Mouse (Mus musculus) heart, adult 11 months (tissue): ENCODE results near the gene AI597479.

Experiments
- DNase-seq: peaks from one replicate; pipeline ENCODE4 v3.0.0; 2022

The AI597479 gene

GRCm38 (mm10) chr1:43127196-43127595 is 28.7 kb downstream of the AI597479 start:
- DNase-seq = peak; percentile 79

DNA sequence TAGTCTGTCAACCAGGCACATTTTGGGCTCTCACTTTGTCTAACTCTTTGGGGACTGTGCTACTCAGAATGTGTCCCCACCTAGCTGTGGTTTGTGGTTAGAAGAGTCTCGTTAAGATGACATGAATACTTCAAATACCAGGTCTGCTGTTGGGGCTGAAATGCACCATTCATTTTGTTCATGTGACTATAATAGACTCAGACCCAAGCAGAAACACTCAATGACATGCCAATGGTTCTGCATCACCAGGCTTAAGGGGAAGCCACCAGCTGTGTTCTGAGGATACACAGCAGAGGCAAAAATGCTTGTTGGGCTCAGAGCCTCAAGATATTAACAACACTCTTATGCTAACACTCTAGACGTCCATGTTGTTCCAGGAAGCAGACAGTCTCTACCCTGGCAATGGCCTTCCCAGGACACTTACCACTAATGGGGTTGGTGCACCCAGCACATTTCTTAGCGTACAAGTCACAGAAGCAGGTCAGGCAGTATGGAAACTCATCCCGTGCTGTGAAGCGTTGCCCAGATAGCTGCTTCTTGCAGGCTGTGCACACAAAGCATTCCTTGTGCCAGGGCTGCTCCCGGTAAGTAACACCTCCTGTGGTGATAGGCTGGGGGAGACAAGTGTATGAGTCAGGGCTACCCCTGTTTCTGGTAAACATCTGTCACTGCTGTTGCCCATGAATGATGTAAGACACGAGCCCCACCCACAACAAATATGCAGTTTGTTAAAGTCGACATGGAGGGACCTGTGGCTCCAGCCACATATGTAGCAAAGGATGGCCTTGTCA is 29.5 kb downstream of the AI597479 start:
- DNase-seq = peak; percentile 88

GRCm38 (mm10) chr1:43130219-43130981 is 31.9 kb downstream of the AI597479 start:
- DNase-seq = peak; percentile 81

DNA sequence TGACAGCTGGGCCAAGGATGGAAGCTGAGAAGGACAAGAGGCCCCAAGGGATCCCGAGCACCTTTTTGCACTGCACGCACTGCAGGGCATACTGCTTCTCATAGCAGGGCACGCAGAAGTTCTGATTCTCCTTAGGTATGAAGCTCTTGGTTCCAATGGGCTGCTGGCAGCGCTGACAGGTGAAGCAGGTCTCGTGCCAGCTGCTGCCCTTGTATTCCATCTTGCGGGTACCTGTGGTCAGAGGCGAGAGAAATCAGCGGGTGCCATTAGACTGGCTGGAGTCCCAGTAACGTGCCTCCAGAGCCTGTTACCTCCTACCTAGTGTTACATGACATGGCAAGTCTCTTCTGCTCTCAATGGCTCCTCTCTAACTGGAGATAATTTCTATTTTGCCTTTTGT is 33.1 kb downstream of the AI597479 start:
- DNase-seq = peak; percentile 90

DNA sequence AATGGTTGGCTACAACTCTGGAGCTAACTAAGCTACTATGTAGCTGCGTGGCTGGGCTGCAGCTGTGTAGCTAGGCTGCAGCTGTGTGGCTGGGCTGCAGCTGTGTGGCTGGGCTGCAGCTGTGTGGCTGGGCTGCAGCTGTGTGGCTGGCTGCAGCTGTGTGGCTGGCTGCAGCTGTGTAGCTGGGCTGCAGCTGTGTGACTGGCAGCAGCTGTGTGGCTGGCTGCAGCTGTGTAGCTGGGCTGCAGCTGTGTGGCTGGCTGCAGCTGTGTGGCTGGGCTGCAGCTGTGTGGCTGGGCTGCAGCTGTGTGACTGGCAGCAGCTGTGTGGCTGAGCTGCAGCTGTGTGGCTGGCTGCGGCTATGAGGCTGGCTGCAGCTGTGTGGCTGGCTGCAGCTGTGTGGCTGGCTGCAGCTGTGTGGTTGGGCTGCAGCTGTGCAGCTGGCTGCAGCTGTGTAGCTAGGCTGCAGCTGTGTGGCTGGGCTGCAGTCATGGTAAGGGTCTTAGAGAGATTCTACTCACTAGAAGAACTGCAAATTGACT is 38.0 kb downstream of the AI597479 start:
- DNase-seq = peak; percentile 75

GRCm38 (mm10) chr1:43137334-43137733 is 38.8 kb downstream of the AI597479 start:
- no peak for DNase-seq

GRCm38 (mm10) chr1:43138268-43138812 is 39.8 kb downstream of the AI597479 start:
- no peak for DNase-seq

DNA sequence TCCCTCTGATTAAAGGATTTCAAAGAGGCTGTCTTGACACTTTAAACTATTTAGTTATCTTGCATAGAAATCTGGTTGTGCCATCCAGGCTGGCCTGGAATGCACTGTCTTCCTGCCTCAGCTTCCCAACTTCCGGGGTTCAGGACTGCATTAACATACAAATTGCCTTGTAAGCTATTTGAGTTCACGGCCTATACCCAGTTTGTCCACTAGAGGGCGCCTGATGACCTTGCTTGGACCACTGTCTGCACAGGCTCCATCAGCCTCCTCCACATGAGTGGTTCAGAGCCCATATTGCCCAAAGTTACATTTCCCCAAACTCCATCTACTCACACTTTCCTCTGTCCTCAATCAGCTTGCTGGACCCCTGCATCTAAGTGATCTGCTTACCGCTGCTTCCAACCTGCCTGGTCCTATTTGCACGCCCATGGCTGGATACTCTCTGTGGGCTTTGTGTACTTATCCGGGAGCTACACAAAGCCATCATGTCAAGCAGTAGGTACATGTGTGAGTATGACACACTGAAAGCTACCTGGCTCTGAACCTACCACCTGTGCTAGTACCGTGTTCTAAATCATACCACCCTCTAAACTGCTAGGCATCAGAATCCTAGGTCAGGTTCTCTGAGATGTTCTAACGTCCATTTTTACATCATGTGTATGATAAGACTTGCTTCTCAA is 41.2 kb downstream of the AI597479 start:
- DNase-seq = peak; percentile 96

GRCm38 (mm10) chr1:43141555-43141961 is 43.0 kb downstream of the AI597479 start:
- no peak for DNase-seq

DNA sequence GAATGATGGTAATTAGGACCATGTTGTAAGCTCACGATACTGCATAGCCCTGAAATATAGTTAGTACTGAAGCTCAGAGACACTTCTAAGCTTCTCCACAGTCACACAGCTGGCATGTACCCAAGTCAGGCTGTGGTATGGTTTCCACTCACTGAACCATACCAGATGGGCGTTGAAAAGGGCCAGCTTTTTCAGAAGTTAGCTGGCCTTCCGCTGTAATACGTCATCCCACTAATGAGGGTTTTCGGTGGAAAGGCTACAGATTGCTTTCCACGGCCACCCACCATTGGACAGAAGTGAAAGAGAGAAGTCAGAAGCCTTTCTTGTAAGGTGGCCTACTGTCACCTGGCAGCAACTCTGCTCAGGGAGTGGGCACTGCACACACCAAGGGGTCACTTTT is 44.3 kb downstream of the AI597479 start:
- DNase-seq = peak; percentile 77

DNA sequence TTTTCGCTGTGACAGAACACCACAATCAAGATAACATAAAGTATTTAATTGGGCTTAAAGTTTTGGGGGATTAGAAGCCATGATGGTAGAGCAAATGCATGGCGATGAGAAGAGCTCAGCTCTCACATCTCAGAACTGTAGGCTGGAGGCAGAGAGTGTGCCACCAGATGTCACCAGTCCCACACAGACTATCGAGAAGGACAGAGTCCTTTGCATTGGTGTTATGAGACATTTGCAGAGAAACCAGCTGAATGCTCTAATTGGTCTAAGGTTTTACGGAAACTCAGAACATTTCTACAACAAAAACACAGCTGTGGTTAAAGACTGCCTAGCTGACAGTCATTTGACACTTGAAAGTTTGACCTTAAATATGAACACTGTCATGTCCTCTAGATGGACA is 44.8 kb downstream of the AI597479 start:
- DNase-seq = no peak

- DNase-seq = peak; percentile 66
These were observed 45.3 kb downstream of the AI597479 start for GRCm38 (mm10) chr1:43143791-43144190.

- DNase-seq = peak; percentile 82
These were observed 45.9 kb downstream of the AI597479 start for GRCm38 (mm10) chr1:43144338-43144906.

DNA sequence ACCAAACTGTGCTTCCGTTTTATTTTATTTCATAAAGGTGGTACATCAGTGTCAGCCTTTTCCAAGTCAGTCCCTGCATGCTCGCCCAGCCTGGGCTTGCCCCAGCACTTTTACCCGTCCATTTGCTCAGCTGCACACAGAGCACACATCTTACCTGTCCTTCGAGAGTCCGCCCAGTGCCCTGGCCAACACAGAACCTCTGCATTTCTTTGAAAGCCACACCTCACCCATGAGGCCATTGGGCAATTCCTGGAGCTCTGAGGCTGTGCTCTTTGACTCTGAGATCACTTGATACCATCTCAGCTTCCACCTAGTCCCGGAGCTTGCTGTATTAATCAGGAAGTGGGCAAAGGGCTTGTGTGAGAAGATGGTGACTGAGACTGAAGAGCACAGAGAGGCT is 46.9 kb downstream of the AI597479 start:
- DNase-seq = no peak

DNA sequence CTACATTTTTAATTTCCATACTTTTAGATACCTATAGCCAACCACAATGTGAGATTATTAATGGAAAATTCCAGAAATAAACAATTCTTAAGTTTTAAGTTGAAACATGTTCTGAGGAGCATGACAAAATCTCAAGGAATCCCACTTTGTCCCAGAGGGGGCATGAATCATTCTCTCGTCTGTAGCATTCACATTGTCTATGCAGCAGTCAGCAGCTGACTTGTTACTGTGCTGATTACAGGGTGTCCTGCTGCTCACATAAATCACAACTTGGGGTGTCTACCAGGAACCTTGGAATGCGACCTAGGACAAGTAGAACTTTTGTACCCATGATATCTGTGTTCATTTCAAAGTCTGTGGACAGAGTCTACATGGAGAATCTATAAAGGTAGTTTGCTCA is 49.0 kb downstream of the AI597479 start:
- DNase-seq = no peak

GRCm38 (mm10) chr1:43150225-43150624 is 51.7 kb downstream of the AI597479 start:
- peak; percentile 81 for DNase-seq

DNA sequence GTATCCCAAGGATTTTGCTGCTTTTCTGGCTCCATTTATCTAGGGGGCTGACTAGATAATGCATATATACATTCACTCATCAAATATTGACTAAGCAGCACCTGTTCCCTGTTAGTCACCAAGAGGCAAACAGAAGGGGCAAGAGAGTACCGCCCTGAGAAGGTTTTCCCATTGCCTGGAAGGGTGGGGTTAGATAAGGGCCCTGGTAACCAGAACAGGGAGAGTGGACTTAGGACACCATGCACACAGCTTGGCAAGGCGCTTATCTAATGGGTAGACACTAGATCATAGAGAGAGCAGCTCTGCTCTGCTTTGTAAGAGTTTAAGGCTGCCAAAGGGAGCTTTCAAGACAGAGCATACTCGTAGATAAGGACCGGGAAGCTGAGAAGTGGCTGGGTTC is 54.1 kb downstream of the AI597479 start:
- DNase-seq = no peak

- DNase-seq = no peak
These were observed 55.0 kb downstream of the AI597479 start for GRCm38 (mm10) chr1:43153538-43153937.

- no peak for DNase-seq
These were observed 56.0 kb downstream of the AI597479 start for GRCm38 (mm10) chr1:43154491-43154890.

- DNase-seq = no peak
These were observed 59.4 kb downstream of the AI597479 start for GRCm38 (mm10) chr1:43157907-43158306.

GRCm38 (mm10) chr1:43159429-43159828 is 60.9 kb downstream of the AI597479 start:
- no peak for DNase-seq

DNA sequence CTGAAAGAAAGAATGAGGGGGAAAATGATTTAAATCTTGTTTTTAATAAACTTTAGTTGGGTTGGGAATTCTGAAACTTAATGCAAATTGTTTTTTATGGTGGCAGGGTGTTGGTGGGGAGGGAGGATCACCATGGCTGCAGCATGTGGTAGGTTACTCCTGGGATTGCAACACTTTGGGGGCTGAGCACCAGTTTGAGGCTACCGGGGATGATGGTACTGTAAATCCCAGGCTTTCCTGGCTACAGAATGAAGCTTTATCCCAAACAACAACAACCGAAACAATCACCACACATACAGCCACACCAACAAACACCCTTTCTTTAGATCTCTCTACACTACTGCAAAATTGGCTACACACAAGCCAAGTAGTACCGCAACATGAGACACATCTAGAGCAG is 63.9 kb downstream of the AI597479 start:
- DNase-seq = peak; percentile 87

GRCm38 (mm10) chr1:43163084-43163466 is 64.6 kb downstream of the AI597479 start:
- DNase-seq = peak; percentile 93
